Mouse (Mus musculus): ENCODE data around the gene Emx2.

DNA sequence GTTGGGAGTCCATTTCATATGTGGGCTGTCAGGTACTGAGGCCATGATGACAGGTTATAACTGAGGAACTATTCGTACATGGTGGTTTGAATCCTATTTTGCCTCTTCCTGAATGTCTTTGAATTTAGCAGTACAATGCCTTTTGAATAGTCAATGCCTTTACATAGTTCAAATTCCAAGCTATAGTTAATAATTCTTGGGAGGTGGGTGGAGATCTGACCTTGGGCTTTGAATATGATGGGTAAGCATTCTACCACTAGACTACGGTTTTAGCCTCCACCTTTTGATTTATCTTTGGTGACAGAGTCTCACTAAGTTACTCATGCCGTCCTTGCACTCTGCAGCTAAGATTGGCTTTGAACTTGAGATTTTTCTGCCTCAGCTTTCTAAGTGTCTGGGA, 55.0 kb downstream of the Emx2 start:
- no peak for TF ChIP-seq CTCF (IDR thresholded peaks at IDR 0.05; ENCODE audit: extremely low read depth, insufficient read depth, insufficient read length, insufficient replicate concordance)
- TF ChIP-seq POLR2A (IDR thresholded peaks at IDR 0.05; ENCODE audit: low read depth, low read length): no peak
